Mouse (Mus musculus): Measurements from ENCODE around the gene Opcml.

The Opcml gene

DNA sequence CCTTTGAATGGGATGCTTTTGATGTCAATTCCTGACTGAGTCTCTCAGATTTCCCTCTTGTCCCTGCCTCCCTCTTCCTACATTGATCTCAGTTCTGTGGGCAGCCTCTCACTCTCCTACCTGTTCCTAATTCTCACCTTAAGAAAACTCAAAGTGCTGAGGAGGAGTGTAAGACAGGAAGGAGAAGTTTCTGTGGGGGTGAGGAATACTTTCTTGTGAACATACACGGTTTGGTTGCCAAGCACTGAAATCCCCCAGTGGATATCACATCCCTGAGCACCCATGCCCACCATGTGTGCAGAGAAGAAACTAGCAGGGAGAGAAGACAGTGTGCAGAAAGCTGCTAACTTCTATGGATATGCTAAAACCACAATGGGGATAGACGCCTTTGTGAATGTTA lies 1141.5 kb downstream of the Opcml start:
- no peak for DNase-seq (ENCODE audit: extremely low spot score)

- no peak for DNase-seq (ENCODE audit: extremely low spot score)
Observed at GRCm38 (mm10) chr9:28937163-28937562, 1146.6 kb downstream of the Opcml start.

GRCm38 (mm10) chr9:28937980-28938379 lies 1147.4 kb downstream of the Opcml start:
- DNase-seq (ENCODE audit: extremely low spot score), result no peak

DNA sequence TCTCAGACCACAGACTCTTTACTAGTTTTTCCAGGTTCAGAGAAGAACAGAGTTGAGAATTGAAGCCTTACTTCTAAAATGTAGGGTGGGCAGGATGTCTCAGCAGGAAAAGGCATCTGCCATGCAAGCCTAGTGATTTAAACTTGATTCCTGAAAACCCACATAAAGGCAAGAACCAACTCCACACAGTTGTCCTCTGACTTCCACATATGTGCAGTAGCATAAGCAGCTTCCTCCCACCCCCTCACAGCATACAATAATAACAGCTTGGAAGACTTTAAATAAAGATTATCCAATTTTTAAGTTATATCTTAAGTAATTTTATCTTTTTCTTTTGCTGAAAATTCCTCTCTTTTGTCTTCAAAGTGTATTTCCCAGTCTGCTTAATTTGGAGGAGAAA lies 1150.3 kb downstream of the Opcml start:
- no peak for DNase-seq (ENCODE audit: extremely low spot score)

DNA sequence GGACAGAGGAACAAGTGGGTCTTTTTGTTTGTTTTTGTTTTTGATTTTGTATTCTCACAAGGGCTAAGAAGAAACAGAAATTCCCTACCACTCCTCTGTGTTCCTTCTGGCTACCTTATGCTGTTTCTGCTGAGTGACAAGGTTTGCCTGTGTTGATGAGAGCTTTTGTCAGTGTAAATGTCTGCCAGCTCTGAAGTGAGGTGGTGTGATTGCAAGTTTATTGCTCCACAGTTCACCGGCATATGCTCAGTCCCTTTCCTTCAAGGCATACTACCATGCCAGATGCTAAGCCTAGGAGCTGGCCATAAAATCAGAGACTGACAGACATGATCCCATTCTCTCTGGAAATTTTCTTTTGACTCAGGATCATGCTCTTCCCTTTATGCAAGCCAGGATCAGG lies 1178.9 kb downstream of the Opcml start:
- DNase-seq (ENCODE audit: extremely low spot score), result no peak

Data from embryo, embryonic 9.5 days (tissue).